Mouse (Mus musculus): ENCODE data around the gene Mrnip. TPM values are rescaled to one million over a fixed set of nuclear protein-coding genes. Genes with fewer than 3 reads are reported as not detected.

The Mrnip gene
- total RNA-seq, 2 experiments from 2014 or later, result 15.3 to 17.7 TPM

GRCm38 (mm10) chr11:50198916-50199315 is 24.7 kb downstream of the Mrnip start:
- no peak for DNase-seq (ENCODE audit: low spot score in 2 of 2)

- no peak for DNase-seq (ENCODE audit: low spot score in 2 of 2)
Observed at GRCm38 (mm10) chr11:50200613-50201012, 26.4 kb downstream of the Mrnip start.

GRCm38 (mm10) chr11:50201590-50201989 is 27.3 kb downstream of the Mrnip start:
- no peak for DNase-seq (ENCODE audit: low spot score in 2 of 2)

- no peak for DNase-seq (ENCODE audit: low spot score in 2 of 2)
Observed at GRCm38 (mm10) chr11:50203302-50203827, 29.1 kb downstream of the Mrnip start.

- DNase-seq (ENCODE audit: low spot score in 2 of 2), result no peak
Observed at GRCm38 (mm10) chr11:50205434-50205833, 31.2 kb downstream of the Mrnip start.

GRCm38 (mm10) chr11:50206037-50206436 is 31.8 kb downstream of the Mrnip start:
- no peak for DNase-seq (ENCODE audit: low spot score in 2 of 2)

GRCm38 (mm10) chr11:50207344-50207743 is 33.1 kb downstream of the Mrnip start:
- DNase-seq (ENCODE audit: low spot score in 2 of 2), result no peak

- DNase-seq (ENCODE audit: low spot score in 2 of 2), result no peak
Observed at GRCm38 (mm10) chr11:50208039-50208438, 33.8 kb downstream of the Mrnip start.

GRCm38 (mm10) chr11:50210101-50210504 is 35.9 kb downstream of the Mrnip start:
- peak; percentile 80 to 94 for DNase-seq (ENCODE audit: low spot score in 2 of 2)

- peak; percentile 79 to 88 for DNase-seq (ENCODE audit: low spot score in 2 of 2)
Observed at GRCm38 (mm10) chr11:50210505-50211151, 36.4 kb downstream of the Mrnip start, which contains the start of the genes Sqstm1 and Mgat4b. Sqstm1 (minus strand) TSS chr11:50210827. Mgat4b (plus strand) TSS chr11:50210890.

GRCm38 (mm10) chr11:50211322-50212059 is 37.2 kb downstream of the Mrnip start:
- DNase-seq (ENCODE audit: low spot score in 2 of 2), result no peak

GRCm38 (mm10) chr11:50212060-50212739 is 38.0 kb downstream of the Mrnip start:
- DNase-seq (ENCODE audit: low spot score in 2 of 2), result no peak

GRCm38 (mm10) chr11:50212848-50213758 is 38.9 kb downstream of the Mrnip start:
- no peak for DNase-seq (ENCODE audit: low spot score in 2 of 2)

- no peak for DNase-seq (ENCODE audit: low spot score in 2 of 2)
Observed at GRCm38 (mm10) chr11:50214631-50215030, 40.4 kb downstream of the Mrnip start.

- DNase-seq (ENCODE audit: low spot score in 2 of 2), result no peak
Observed at GRCm38 (mm10) chr11:50215633-50216032, 41.4 kb downstream of the Mrnip start.

GRCm38 (mm10) chr11:50216724-50217366 is 42.6 kb downstream of the Mrnip start:
- DNase-seq (ENCODE audit: low spot score in 2 of 2), result no peak

- no peak for DNase-seq (ENCODE audit: low spot score in 2 of 2)
Observed at GRCm38 (mm10) chr11:50217811-50218210, 43.6 kb downstream of the Mrnip start.

- DNase-seq (ENCODE audit: low spot score in 2 of 2), result no peak
Observed at GRCm38 (mm10) chr11:50219833-50220232, 45.6 kb downstream of the Mrnip start.

GRCm38 (mm10) chr11:50222559-50223276 is 48.5 kb downstream of the Mrnip start:
- no peak for DNase-seq (ENCODE audit: low spot score in 2 of 2)
